Mouse (Mus musculus) embryonic fibroblast, embryonic 13.5 days (primary cell): ENCODE measurements around the gene Acly.

Source experiments
- CTCF ChIP-seq: IDR thresholded peaks from 2 replicates; pipeline ENCODE4 v1.5.1; 2011; ENCODE audit warnings: mild to moderate bottlenecking, control low read depth, low read length, moderate library complexity, borderline replicate concordance; ENCODE audit not compliant: insufficient read depth
- POLR2A ChIP-seq: IDR thresholded peaks from 2 replicates; pipeline ENCODE4 v1.6.1; 2011; ENCODE audit warnings: low read depth, mild to moderate bottlenecking, control low read depth, low read length, moderate library complexity

- TF ChIP-seq CTCF (no peak), POLR2A (no peak)
These were observed 36.8 kb downstream of the Acly start for GRCm38 (mm10) chr11:100490951-100491350.
